Mouse (Mus musculus) kidney, embryonic 14.5 days (tissue): ENCODE data around the gene Cd40lg. TPM values are rescaled to one million over a fixed set of nuclear protein-coding genes. Genes with fewer than 3 reads are reported as not detected.

ENCODE experiments used
- ATAC-seq: fragments of 200-750 bp; cut with Nextera tagmentation; 2 replicates; pipeline ENCODE4 v1.8.0; 2017; ENCODE audit warnings: moderate number of reproducible peaks, mild to moderate bottlenecking, moderate TSS enrichment, moderate library complexity; ENCODE audit not compliant: low FRiP score, low TSS enrichment
- H3K27ac ChIP-seq: fragments of 300-500 bp; sonication (generic); 2 replicates; pipeline ENCODE4 v1.5.1; 2014; ENCODE audit warnings: low read depth, mild to moderate bottlenecking, low read length, moderate library complexity, mixed read lengths
- H3K27me3 ChIP-seq: fragments of 300-500 bp; sonication (generic); 2 replicates; pipeline ENCODE4 v1.6.1; 2014; ENCODE audit warnings: mild to moderate bottlenecking, low read length; ENCODE audit not compliant: control insufficient read depth, insufficient read depth
- H3K36me3 ChIP-seq: fragments of 300-500 bp; sonication (generic); 2 replicates; pipeline ENCODE4 v1.6.1; 2014; ENCODE audit warnings: low read length, mixed read lengths; ENCODE audit not compliant: control insufficient read depth, insufficient read depth
- H3K4me1 ChIP-seq: fragments of 300-500 bp; sonication (generic); 2 replicates; pipeline ENCODE4 v1.6.1; 2014; ENCODE audit warnings: low read length, mixed read lengths; ENCODE audit not compliant: control insufficient read depth, insufficient read depth
- H3K4me2 ChIP-seq: fragments of 300-500 bp; sonication (generic); replicated peaks from 2 replicates; pipeline ENCODE4 v1.6.1; 2014; ENCODE audit warnings: low read depth, mild to moderate bottlenecking, low read length
- H3K4me3 ChIP-seq: fragments of 300-500 bp; sonication (generic); 2 replicates; pipeline ENCODE4 v1.5.1; 2014; ENCODE audit warnings: mild to moderate bottlenecking, low read length
- H3K9ac ChIP-seq: fragments of 300-500 bp; sonication (generic); 2 replicates; pipeline ENCODE4 v1.6.1; 2014; ENCODE audit warnings: low read depth, mild to moderate bottlenecking, low read length, moderate library complexity
- H3K9me3 ChIP-seq: fragments of 300-500 bp; sonication (generic); 2 replicates; pipeline ENCODE4 v1.6.1; 2016; ENCODE audit warnings: low read length; ENCODE audit not compliant: control insufficient read depth
- WGBS: fragments of 180-500 bp; shearing (Covaris S2); extraction: QIAGEN DNeasy Blood & Tissue Kit; methylation state at CpG from one replicate; pipeline ENCODE4 v1.1.7; 2014; 5-methylcytosine and 5-hydroxymethylcytosine counted together
- polyA plus RNA-seq: library from polyadenylated mRNA; unstranded; fragments of >200 nt; fragmentation: Nextera tagmentation; extraction: Ambion mirVana; gene quantifications from 2 replicates; pipeline ENCODE4 v1.2.1, GENCODE M21; 2014

Cd40lg gene
- not detected in 2 replicates for polyA plus RNA-seq

DNA sequence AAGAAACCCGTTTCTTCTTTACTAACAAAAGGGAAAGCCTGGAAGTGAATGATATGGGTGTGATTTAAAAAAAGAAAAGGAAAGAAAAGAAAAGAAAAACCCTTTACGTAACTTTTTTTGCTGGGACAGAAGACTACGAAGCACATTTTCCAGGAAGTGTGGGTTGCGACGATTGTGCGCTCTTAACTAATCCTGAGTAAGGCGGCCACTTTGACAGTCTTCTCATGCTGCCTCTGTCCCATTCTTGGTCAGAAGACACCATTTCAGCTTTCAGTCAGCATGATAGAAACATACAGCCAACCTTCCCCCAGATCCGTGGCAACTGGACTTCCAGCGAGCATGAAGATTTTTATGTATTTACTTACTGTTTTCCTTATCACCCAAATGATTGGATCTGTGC, at the start of gene Cd40lg:
Cd40lg (plus strand) TSS at position 268 of the 400 bp plus-strand sequence.
- no peak for ATAC-seq
- no peaks in the 10 kb centered on the region for H3K4me1 ChIP-seq
- no peak within 1 kb of the TSS for H3K9ac ChIP-seq
- H3K9me3 ChIP-seq = no peaks in the 10 kb centered on the region
- no peak within 1 kb of the TSS for H3K4me2 ChIP-seq
- H3K27me3 ChIP-seq = no peaks in the 10 kb centered on the region
- H3K27ac ChIP-seq = no peak within 1 kb of the TSS
- no peaks in the 10 kb centered on the region for H3K36me3 ChIP-seq
- WGBS = 90% methylated on average over 9 of the region's 9 CpGs
- no peak within 1 kb of the TSS for H3K4me3 ChIP-seq

DNA sequence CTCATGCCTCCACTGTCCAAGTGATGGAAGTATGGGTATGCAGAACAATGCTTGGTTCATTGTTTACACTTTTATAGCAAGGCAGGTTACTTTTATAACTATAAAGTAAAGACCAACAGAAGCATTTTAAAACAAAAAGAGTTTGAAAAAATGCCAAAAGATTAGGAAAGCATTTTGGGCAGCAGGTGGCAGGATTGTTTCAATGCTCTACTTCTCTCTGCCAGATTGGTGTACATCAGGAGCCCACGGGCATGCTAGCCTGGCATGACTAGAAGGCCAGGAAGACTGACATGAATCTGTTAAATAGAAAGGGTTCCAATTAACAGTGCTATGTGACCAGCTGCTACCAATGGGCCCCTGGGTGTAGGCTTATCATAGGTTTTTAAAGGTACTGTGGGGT, 45.4 kb upstream of the Cd40lg start:
- Histone ChIP-seq H3K36me3 (no peaks in the 10 kb centered on the region), H3K4me3 (no peak overlapping the region), H3K9me3 (no peaks in the 10 kb centered on the region), H3K27me3 (no peaks in the 10 kb centered on the region), H3K4me1 (no peaks in the 10 kb centered on the region), H3K27ac (no peak overlapping the region), H3K4me2 (no peak overlapping the region), H3K9ac (no peak overlapping the region)
- WGBS = 73% methylated on average over 1 of the region's 1 CpGs
- ATAC-seq = no peak

DNA sequence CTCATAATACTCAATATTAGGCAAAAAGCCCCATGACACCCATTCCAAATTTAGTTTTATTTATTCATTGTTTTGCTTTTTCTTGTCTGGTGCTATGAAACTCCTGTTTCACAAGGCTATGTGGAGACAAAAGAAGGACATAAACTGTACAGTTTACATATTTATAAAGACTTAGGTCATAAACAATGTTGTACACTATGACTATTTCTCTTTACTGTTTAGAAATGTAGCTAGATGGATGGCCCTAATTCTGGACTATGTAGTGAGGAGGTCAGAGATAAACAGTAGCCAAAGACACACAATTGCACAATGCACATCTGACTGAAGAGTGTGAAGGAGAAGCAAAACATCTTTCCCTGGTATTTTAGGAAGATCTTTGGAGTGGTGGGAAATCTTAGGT, 40.7 kb upstream of the Cd40lg start:
- Histone ChIP-seq H3K4me3 (no peak overlapping the region), H3K9me3 (no peaks in the 10 kb centered on the region), H3K36me3 (no peaks in the 10 kb centered on the region), H3K4me1 (no peaks in the 10 kb centered on the region), H3K27ac (no peak overlapping the region), H3K4me2 (no peak overlapping the region), H3K27me3 (no peaks in the 10 kb centered on the region), H3K9ac (no peak overlapping the region)
- ATAC-seq = no peak

DNA sequence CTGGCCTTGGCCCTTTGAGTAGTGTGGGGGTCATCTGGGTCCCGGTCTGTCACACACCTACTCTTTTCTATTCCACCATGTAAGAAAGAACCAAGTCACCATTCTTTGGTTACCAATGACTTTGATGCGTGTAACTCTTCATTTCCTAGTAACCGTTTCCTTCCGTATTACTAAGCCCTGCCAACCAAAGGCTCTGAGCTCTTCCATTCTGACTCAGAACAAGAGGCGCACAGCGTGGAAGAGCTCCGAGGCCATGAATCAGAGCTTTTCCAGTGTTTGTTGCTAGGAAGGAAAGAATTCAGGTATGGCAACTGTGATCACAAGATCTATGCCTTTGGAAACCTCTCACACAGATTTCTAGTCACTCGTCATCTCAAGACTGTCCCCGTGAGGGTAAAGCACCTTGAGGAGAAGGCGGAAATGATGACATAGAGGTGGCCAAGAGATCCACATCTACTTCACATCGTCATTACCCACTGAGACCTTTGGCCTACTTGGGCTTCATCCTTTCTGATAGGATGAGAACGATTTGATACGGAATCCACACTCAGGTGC, 34.6 kb upstream of the Cd40lg start:
- no peak overlapping the region for H3K9ac ChIP-seq
- H3K9me3 ChIP-seq = no peaks in the 10 kb centered on the region
- no peak overlapping the region for H3K27ac ChIP-seq
- WGBS = 92% methylated on average over 13 of the region's 13 CpGs
- no peaks in the 10 kb centered on the region for H3K36me3 ChIP-seq
- no peak for ATAC-seq
- H3K27me3 ChIP-seq = no peaks in the 10 kb centered on the region
- no peak overlapping the region for H3K4me2 ChIP-seq
- H3K4me3 ChIP-seq = no peak overlapping the region
- H3K4me1 ChIP-seq = no peaks in the 10 kb centered on the region

DNA sequence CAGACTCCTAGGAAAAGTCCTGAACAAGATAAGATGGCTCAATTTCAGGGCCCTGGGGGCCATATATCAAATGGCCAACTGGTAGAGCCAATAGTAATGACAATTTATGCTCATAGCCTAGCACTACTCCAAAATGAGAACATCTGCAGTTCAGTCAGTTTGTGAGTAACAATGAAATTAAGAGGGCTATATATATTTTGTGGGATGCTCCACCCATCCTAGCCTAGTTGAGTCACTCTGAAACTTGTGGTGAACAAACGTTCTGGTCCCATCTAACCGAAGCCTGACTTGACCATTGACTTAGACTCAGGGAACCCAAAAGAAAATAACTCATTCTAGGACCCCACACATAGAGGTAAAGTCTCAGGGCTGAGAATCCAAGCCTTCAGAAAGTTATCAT, 29.5 kb upstream of the Cd40lg start:
- H3K4me1 ChIP-seq = no peaks in the 10 kb centered on the region
- no peaks in the 10 kb centered on the region for H3K27me3 ChIP-seq
- no peak overlapping the region for H3K9ac ChIP-seq
- no peaks in the 10 kb centered on the region for H3K9me3 ChIP-seq
- no peaks in the 10 kb centered on the region for H3K36me3 ChIP-seq
- no peak for ATAC-seq
- H3K4me2 ChIP-seq = no peak overlapping the region
- H3K27ac ChIP-seq = no peak overlapping the region
- H3K4me3 ChIP-seq = no peak overlapping the region
- WGBS = 88% methylated on average over 2 of the region's 2 CpGs

DNA sequence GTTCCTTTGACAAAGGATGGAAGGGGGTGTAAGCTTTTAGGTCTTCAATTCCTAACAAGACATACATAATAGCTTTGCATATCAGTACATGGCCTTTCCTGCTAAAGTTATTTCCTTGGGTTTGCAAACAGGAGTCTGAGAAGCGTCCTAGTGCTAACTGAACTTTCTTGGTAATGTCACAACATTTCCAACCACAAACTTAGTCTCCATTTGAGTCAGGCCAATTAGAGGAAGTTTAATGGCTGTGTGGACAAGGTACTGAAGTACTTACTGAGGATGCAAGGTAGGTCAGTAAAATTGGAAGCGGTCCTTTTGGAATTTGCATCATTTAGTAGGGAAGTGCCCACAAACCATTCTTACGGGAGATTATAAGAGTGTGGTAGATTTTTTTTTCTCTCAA, 28.6 kb upstream of the Cd40lg start:
- no peaks in the 10 kb centered on the region for H3K27me3 ChIP-seq
- no peak overlapping the region for H3K4me3 ChIP-seq
- no peak overlapping the region for H3K9ac ChIP-seq
- H3K4me2 ChIP-seq = no peak overlapping the region
- H3K4me1 ChIP-seq = no peaks in the 10 kb centered on the region
- H3K9me3 ChIP-seq = no peaks in the 10 kb centered on the region
- WGBS = 92% methylated on average over 3 of the region's 3 CpGs
- ATAC-seq = no peak
- no peak overlapping the region for H3K27ac ChIP-seq
- H3K36me3 ChIP-seq = no peaks in the 10 kb centered on the region

DNA sequence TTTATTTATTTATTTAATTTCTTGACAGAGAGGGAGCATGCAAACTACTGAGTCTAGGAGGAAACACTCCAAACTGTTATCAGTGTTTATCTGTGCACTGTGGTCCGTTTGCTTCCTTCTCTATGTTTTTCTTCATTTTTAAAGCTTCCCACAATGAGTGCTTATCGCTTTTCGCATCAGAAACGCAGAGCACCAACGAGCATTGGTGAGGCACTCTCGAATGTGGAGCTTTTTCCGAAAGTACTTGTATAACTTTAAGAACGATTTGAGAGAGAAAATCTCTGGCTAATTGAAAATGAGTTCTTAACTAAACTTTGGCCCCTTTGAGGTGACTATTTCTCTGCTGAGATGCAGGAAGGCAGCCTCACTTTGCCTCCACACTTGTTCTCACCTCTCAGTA, 24.6 kb upstream of the Cd40lg start:
- WGBS = 85% methylated on average over 8 of the region's 8 CpGs
- H3K27me3 ChIP-seq = no peaks in the 10 kb centered on the region
- no peaks in the 10 kb centered on the region for H3K4me1 ChIP-seq
- no peaks in the 10 kb centered on the region for H3K36me3 ChIP-seq
- H3K4me3 ChIP-seq = no peak overlapping the region
- ATAC-seq = no peak
- no peak overlapping the region for H3K4me2 ChIP-seq
- H3K27ac ChIP-seq = no peak overlapping the region
- H3K9me3 ChIP-seq = no peaks in the 10 kb centered on the region
- H3K9ac ChIP-seq = no peak overlapping the region

DNA sequence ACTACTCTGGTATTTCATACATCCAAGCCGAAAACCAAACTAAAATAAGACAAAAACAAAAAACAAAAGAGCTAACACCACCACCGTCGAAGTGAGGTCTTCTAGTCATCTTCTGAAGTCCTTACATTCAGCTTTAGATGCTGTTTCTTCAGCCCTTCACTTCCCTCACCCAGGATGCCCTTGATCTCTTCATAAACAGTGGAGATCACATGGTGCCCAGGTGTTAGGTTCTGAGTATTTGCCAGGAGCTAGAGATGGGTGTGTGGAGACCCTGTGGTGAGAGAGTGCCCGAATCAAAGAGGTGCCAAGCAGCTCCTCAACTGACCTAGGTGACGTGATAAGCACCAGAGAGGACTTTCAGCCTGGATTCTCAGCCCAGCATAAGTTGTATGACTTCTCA, 22.6 kb upstream of the Cd40lg start:
- Histone ChIP-seq H3K4me3 (no peak overlapping the region), H3K9me3 (no peaks in the 10 kb centered on the region), H3K36me3 (no peaks in the 10 kb centered on the region), H3K9ac (no peak overlapping the region), H3K4me2 (no peak overlapping the region), H3K4me1 (no peaks in the 10 kb centered on the region), H3K27ac (no peak overlapping the region), H3K27me3 (no peaks in the 10 kb centered on the region)
- no peak for ATAC-seq
- 79% methylated on average over 5 of the region's 5 CpGs for WGBS

DNA sequence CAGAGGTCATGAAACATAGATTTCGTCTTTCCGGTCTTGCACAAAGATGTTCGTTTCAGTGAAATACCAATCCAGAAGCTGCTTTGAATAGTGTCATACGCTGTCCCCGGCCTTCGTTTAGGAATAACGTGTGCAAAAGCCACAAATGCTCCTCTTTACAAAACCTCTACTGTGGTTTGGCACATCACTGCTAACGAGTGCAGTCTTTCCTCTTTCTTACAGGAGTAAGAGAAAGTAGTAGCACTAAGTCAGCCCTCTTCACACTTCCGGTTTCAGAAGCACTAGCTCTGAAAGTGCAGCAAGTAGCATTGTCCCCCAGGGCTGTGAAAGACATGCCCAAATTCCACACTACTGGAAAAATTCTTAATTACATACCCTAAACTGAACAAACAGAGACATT, 15.6 kb upstream of the Cd40lg start:
- Histone ChIP-seq H3K4me2 (no peak overlapping the region), H3K27me3 (no peaks in the 10 kb centered on the region), H3K9ac (no peak overlapping the region), H3K27ac (no peak overlapping the region), H3K4me3 (no peak overlapping the region), H3K36me3 (no peaks in the 10 kb centered on the region), H3K4me1 (no peaks in the 10 kb centered on the region), H3K9me3 (no peaks in the 10 kb centered on the region)
- ATAC-seq = no peak
- 79% methylated on average over 9 of the region's 9 CpGs for WGBS
